Comparison of ENCODE assay signal across 8 mouse cellular contexts in the genomic region with DNA sequence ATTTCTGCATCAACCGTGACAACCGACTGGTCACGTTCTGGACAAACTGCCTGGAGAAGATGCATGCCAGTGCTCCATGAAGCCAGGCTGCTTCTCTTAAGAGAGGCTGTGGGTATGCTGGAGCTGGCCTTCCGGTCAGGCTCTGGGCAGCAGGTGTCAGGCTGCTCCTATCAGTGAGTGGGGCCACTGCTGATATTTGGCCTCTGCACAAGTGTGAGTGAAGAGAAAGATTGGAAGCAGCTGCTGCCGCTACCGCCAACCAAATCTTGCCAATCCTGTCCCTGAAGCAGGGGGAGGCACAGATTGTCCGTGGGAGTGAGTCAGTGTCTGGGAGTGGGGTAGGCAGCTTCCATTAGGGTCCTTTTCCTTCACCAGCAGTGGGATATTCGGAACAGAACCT. TPM values are rescaled to one million over a fixed set of nuclear protein-coding genes. Genes with fewer than 3 reads are reported as not detected.
DNase-seq lines count a peak whose midpoint lies in the region; ATAC-seq lines count a peak whose summit lies in the region.

No protein-coding gene starts in this region.

- H3K9ac ChIP-seq in midbrain, embryonic 16.5 days (ENCODE audit: low read depth, low read length): no peak overlapping the region
- peak overlapping the region; percentile 77 for H3K9ac ChIP-seq in heart, embryonic 13.5 days

- H3K27ac ChIP-seq in midbrain, embryonic 10.5 days (replicated peaks): peak overlapping the region; percentile 38; the same call in 1 of the 2 replicates
- no peak overlapping the region for H3K27ac ChIP-seq in midbrain, embryonic 16.5 days (ENCODE audit: low read length)
- peak overlapping the region; percentile 93 for H3K27ac ChIP-seq in heart, embryonic 13.5 days (replicated peaks)

- WGBS in midbrain, embryonic 10.5 days: 89% methylated on average over 8 of the region's 8 CpGs
- WGBS in midbrain, embryonic 16.5 days: 80% methylated on average over 8 of the region's 8 CpGs
- WGBS in heart, embryonic 13.5 days: 38% methylated on average over 8 of the region's 8 CpGs

- no peaks in the 10 kb centered on the region for H3K27me3 ChIP-seq in midbrain, embryonic 10.5 days (ENCODE audit: low read depth, poor library complexity, severe bottlenecking)
- no peaks in the 10 kb centered on the region for H3K27me3 ChIP-seq in midbrain, embryonic 16.5 days (ENCODE audit: control insufficient read depth, insufficient read depth, low read depth, low read length)
- H3K27me3 ChIP-seq in heart, embryonic 13.5 days (replicated peaks): no peaks in the 10 kb centered on the region

- DNase-seq in midbrain, embryonic 10.5 days (ENCODE audit: low spot score): no peak
- DNase-seq in cerebellum, postnatal 25 days: peak; percentile 65 to 77
- peak; percentile 76 for DNase-seq in left cerebral cortex, postnatal 4 days
- no peak for DNase-seq in natural killer cell, adult 2 months (ENCODE audit: low spot score in 2 of 2)
- no peak for DNase-seq in thymus, postnatal 14 days

- H3K4me1 ChIP-seq in midbrain, embryonic 10.5 days: 0 out of 2 replicates have a peak, but pooled peaks cover 5% of the 10 kb centered on the region
- peaks cover 4% of the 10 kb centered on the region; the same call in 1 of the 2 replicates for H3K4me1 ChIP-seq in midbrain, embryonic 16.5 days (ENCODE audit: control insufficient read depth, insufficient read depth, low read length)
- H3K4me1 ChIP-seq in heart, embryonic 13.5 days: peaks cover 55% of the 10 kb centered on the region

- H3K4me2 ChIP-seq in midbrain, embryonic 16.5 days (ENCODE audit: low read length): no peak overlapping the region
- peak overlapping the region; percentile 60 for H3K4me2 ChIP-seq in heart, embryonic 13.5 days

- H3K36me3 ChIP-seq in midbrain, embryonic 10.5 days: peaks cover 34% of the 10 kb centered on the region
- no peaks in the 10 kb centered on the region for H3K36me3 ChIP-seq in midbrain, embryonic 16.5 days (ENCODE audit: control insufficient read depth, insufficient read depth, low read length)
- H3K36me3 ChIP-seq in heart, embryonic 13.5 days: peaks cover 23% of the 10 kb centered on the region

- intact Hi-C loops in left cerebral cortex, postnatal 4 days (cut with DNase I): no loop called here

- no peaks in the 10 kb centered on the region; the same call in 1 of the 2 replicates for H3K9me3 ChIP-seq in midbrain, embryonic 10.5 days (replicated peaks)
- H3K9me3 ChIP-seq in midbrain, embryonic 16.5 days (replicated peaks; ENCODE audit: control insufficient read depth, low read length, poor library complexity, severe bottlenecking): no peaks in the 10 kb centered on the region
- no peaks in the 10 kb centered on the region for H3K9me3 ChIP-seq in heart, embryonic 13.5 days

- no peak for ATAC-seq in midbrain, embryonic 16.5 days
- peak; percentile 55; the same call in 1 of the 2 replicates for ATAC-seq in heart, embryonic 13.5 days (ENCODE audit: extremely low read depth, insufficient number of reproducible peaks, low FRiP score, low TSS enrichment)
- no peak for ATAC-seq in CD4-positive, CD25-positive, alpha-beta regulatory T cell, adult 4 months

- H3K4me3 ChIP-seq in midbrain, embryonic 10.5 days: no peak overlapping the region
- no peak overlapping the region for H3K4me3 ChIP-seq in midbrain, embryonic 16.5 days (ENCODE audit: low read depth, low read length)
- H3K4me3 ChIP-seq in heart, embryonic 13.5 days: no peak overlapping the region

RNA-seq across cellular contexts. Expression of a gene that starts 27.5 kb away (rescaled TPM):
- polyA plus RNA-seq in midbrain, embryonic 10.5 days (2016; fragmentation: Nextera tagmentation; extraction: Ambion mirVana): 457 and 467 TPM in 2 replicates
- polyA plus RNA-seq in midbrain, embryonic 16.5 days (2015; fragmentation: Nextera tagmentation; extraction: Ambion mirVana): 878 and 976 TPM in 2 replicates
- 406 and 460 TPM in 2 replicates for polyA plus RNA-seq in heart, embryonic 13.5 days (2015; fragmentation: Nextera tagmentation; extraction: Ambion mirVana)
- total RNA-seq in left cerebral cortex, postnatal 4 days (2021): 100 to 1,000 TPM; 633 to 669 TPM
- 100 to 1,000 TPM; 192 to 194 TPM for polyA plus RNA-seq in CD4-positive, CD25-positive, alpha-beta regulatory T cell, adult 4 months (2017; shearing (Covaris generic))

Comparison
In these comparisons a context has a peak if more than half of its experiments do, and no peak if none do; other contexts are left out.
1. DNase-seq: peak in cerebellum, postnatal 25 days (2 of 2) and left cerebral cortex, postnatal 4 days (single experiment); none in midbrain, embryonic 10.5 days (single experiment), natural killer cell, adult 2 months (0 of 2) and thymus, postnatal 14 days (single experiment).